Mouse (Mus musculus) kidney, embryonic 16.5 days (tissue): ENCODE results near the gene Amigo1. TPM values are rescaled to one million over a fixed set of nuclear protein-coding genes. Genes with fewer than 3 reads are reported as not detected.

ENCODE experiments used
- ATAC-seq: fragments of 200-750 bp; cut with Nextera tagmentation; 2 replicates; pipeline ENCODE4 v1.8.0; 2017; ENCODE audit warnings: moderate TSS enrichment; ENCODE audit not compliant: low FRiP score, low TSS enrichment
- H3K27ac ChIP-seq: fragments of 300-500 bp; sonication (generic); 2 replicates; pipeline ENCODE4 v1.5.1; 2014; ENCODE audit warnings: low read length
- H3K27me3 ChIP-seq: fragments of 300-500 bp; sonication (generic); 2 replicates; pipeline ENCODE4 v1.6.1; 2014; ENCODE audit warnings: low read length, control low read depth, mixed read lengths; ENCODE audit not compliant: insufficient read depth
- H3K36me3 ChIP-seq: fragments of 300-500 bp; sonication (generic); 2 replicates; pipeline ENCODE4 v1.6.1; 2014; ENCODE audit warnings: low read length, control low read depth, mixed read lengths; ENCODE audit not compliant: insufficient read depth
- H3K4me1 ChIP-seq: fragments of 300-500 bp; sonication (generic); 2 replicates; pipeline ENCODE4 v1.6.1; 2014; ENCODE audit warnings: low read length, control low read depth, mixed read lengths; ENCODE audit not compliant: insufficient read depth
- H3K4me2 ChIP-seq: fragments of 300-500 bp; sonication (generic); replicated peaks from 2 replicates; pipeline ENCODE4 v1.6.1; 2014; ENCODE audit warnings: low read depth, low read length
- H3K4me3 ChIP-seq: fragments of 300-500 bp; sonication (generic); 2 replicates; pipeline ENCODE4 v1.5.1; 2014; ENCODE audit warnings: mild to moderate bottlenecking, low read length
- H3K9ac ChIP-seq: fragments of 300-500 bp; sonication (generic); replicated peaks from 2 replicates; pipeline ENCODE4 v1.6.1; 2014; ENCODE audit warnings: low read length
- H3K9me3 ChIP-seq: fragments of 300-500 bp; sonication (generic); 2 replicates; pipeline ENCODE4 v1.6.1; 2016; ENCODE audit warnings: low read length, control low read depth
- WGBS: fragments of 180-500 bp; shearing (Covaris S2); extraction: QIAGEN DNeasy Blood & Tissue Kit; methylation state at CpG from one replicate; pipeline ENCODE4 v1.1.7; 2014; 5-methylcytosine and 5-hydroxymethylcytosine counted together
- polyA plus RNA-seq: library from polyadenylated mRNA; unstranded; fragments of >200 nt; fragmentation: Nextera tagmentation; extraction: Ambion mirVana; gene quantifications from 2 replicates; pipeline ENCODE4 v1.2.1, GENCODE M21; 2015

The Amigo1 gene
- polyA plus RNA-seq, 1 experiment from 2014 or later: 5.8 TPM

GRCm38 (mm10) chr3:108158383-108159037 lies 27.6 kb upstream of the Amigo1 start:
- H3K4me1 ChIP-seq: no peaks in the 10 kb centered on the region
- no peak overlapping the region for H3K4me3 ChIP-seq
- no peak overlapping the region for H3K4me2 ChIP-seq
- ATAC-seq: no peak
- no peaks in the 10 kb centered on the region for H3K36me3 ChIP-seq
- H3K27me3 ChIP-seq: no peaks in the 10 kb centered on the region
- no peak overlapping the region for H3K9ac ChIP-seq
- H3K9me3 ChIP-seq: no peaks in the 10 kb centered on the region
- no peak overlapping the region for H3K27ac ChIP-seq
- 64% methylated on average over 9 of the region's 9 CpGs for WGBS

- H3K4me3 ChIP-seq: no peak overlapping the region
- H3K9ac ChIP-seq: no peak overlapping the region
- no peaks in the 10 kb centered on the region for H3K9me3 ChIP-seq
- H3K36me3 ChIP-seq: no peaks in the 10 kb centered on the region
- 67% methylated on average over 5 of the region's 5 CpGs for WGBS
- no peak overlapping the region for H3K27ac ChIP-seq
- H3K4me1 ChIP-seq: peaks cover 35% of the 10 kb centered on the region
- ATAC-seq: no peak
- H3K27me3 ChIP-seq: peaks cover 8% of the 10 kb centered on the region; the same call in 1 of the 2 replicates
- H3K4me2 ChIP-seq: no peak overlapping the region
Measured at GRCm38 (mm10) chr3:108164091-108164490, 22.0 kb upstream of the Amigo1 start.

- Histone ChIP-seq H3K36me3 (no peaks in the 10 kb centered on the region), H3K27ac (no peak overlapping the region), H3K4me3 (peak overlapping the region; percentile 25), H3K9me3 (no peaks in the 10 kb centered on the region), H3K4me1 (peaks cover 39% of the 10 kb centered on the region), H3K9ac (peak overlapping the region; percentile 24; the same call in 1 of the 2 replicates), H3K27me3 (peaks cover 8% of the 10 kb centered on the region; the same call in 1 of the 2 replicates), H3K4me2 (peak overlapping the region; percentile 49)
- no peak; the same call in 1 of the 2 replicates for ATAC-seq
- 16% methylated on average over 9 of the region's 9 CpGs for WGBS
Measured at GRCm38 (mm10) chr3:108164807-108165206, 21.3 kb upstream of the Amigo1 start.

GRCm38 (mm10) chr3:108165532-108166315 lies 20.4 kb upstream of the Amigo1 start:
- Histone ChIP-seq H3K27ac (peak overlapping the region; percentile 81), H3K9ac (peak overlapping the region; percentile 42; the same call in 1 of the 2 replicates), H3K4me2 (0 out of 2 replicates have a peak overlapping the region, but pooled peaks have one; percentile 49), H3K27me3 (peaks cover 8% of the 10 kb centered on the region; the same call in 1 of the 2 replicates), H3K4me1 (peaks cover 39% of the 10 kb centered on the region), H3K9me3 (no peaks in the 10 kb centered on the region), H3K4me3 (no peak overlapping the region), H3K36me3 (no peaks in the 10 kb centered on the region)
- ATAC-seq: peak; percentile 55
- WGBS: 24% methylated on average over 10 of the region's 10 CpGs

- peaks cover 39% of the 10 kb centered on the region for H3K4me1 ChIP-seq
- H3K4me3 ChIP-seq: no peak overlapping the region
- H3K9ac ChIP-seq: no peak overlapping the region
- peaks cover 8% of the 10 kb centered on the region; the same call in 1 of the 2 replicates for H3K27me3 ChIP-seq
- H3K4me2 ChIP-seq: 0 out of 2 replicates have a peak overlapping the region, but pooled peaks have one; percentile 5
- 4% methylated on average over 9 of the region's 11 CpGs for WGBS
- peak; percentile 71 for ATAC-seq
- H3K36me3 ChIP-seq: no peaks in the 10 kb centered on the region
- H3K27ac ChIP-seq: peak overlapping the region; percentile 81
- no peaks in the 10 kb centered on the region for H3K9me3 ChIP-seq
Measured at GRCm38 (mm10) chr3:108166486-108167211, 19.5 kb upstream of the Amigo1 start.

- Histone ChIP-seq H3K4me3 (no peak overlapping the region), H3K36me3 (no peaks in the 10 kb centered on the region), H3K9ac (peak overlapping the region; percentile 44; the same call in 1 of the 2 replicates), H3K4me1 (peaks cover 39% of the 10 kb centered on the region), H3K9me3 (no peaks in the 10 kb centered on the region), H3K27ac (peak overlapping the region; percentile 81), H3K27me3 (peaks cover 8% of the 10 kb centered on the region; the same call in 1 of the 2 replicates), H3K4me2 (no peak overlapping the region)
- ATAC-seq: no peak
- WGBS: 24% methylated on average over 14 of the region's 14 CpGs
Measured at GRCm38 (mm10) chr3:108167499-108167898, 18.6 kb upstream of the Amigo1 start.

GRCm38 (mm10) chr3:108169199-108169598 lies 16.9 kb upstream of the Amigo1 start:
- H3K9ac ChIP-seq: no peak overlapping the region
- 41% methylated on average over 3 of the region's 3 CpGs for WGBS
- no peak overlapping the region for H3K27ac ChIP-seq
- no peaks in the 10 kb centered on the region for H3K9me3 ChIP-seq
- peaks cover 8% of the 10 kb centered on the region; the same call in 1 of the 2 replicates for H3K27me3 ChIP-seq
- H3K4me2 ChIP-seq: no peak overlapping the region
- no peaks in the 10 kb centered on the region for H3K36me3 ChIP-seq
- no peak overlapping the region for H3K4me3 ChIP-seq
- ATAC-seq: no peak
- H3K4me1 ChIP-seq: peaks cover 39% of the 10 kb centered on the region

- no peaks in the 10 kb centered on the region for H3K27me3 ChIP-seq
- WGBS: 17% methylated on average over 14 of the region's 14 CpGs
- ATAC-seq: peak; percentile 63; the same call in 1 of the 2 replicates
- H3K4me3 ChIP-seq: no peak overlapping the region
- peaks cover 16% of the 10 kb centered on the region for H3K4me1 ChIP-seq
- H3K27ac ChIP-seq: no peak overlapping the region
- no peak overlapping the region for H3K9ac ChIP-seq
- H3K36me3 ChIP-seq: no peaks in the 10 kb centered on the region
- no peaks in the 10 kb centered on the region for H3K9me3 ChIP-seq
- peak overlapping the region; percentile 12 for H3K4me2 ChIP-seq
Measured at GRCm38 (mm10) chr3:108174672-108175531, 11.2 kb upstream of the Amigo1 start.
